Mouse (Mus musculus) megakaryocyte, adult 5-6 weeks (primary cell): ENCODE results near the gene Gm10647. TPM values are rescaled to one million over a fixed set of nuclear protein-coding genes. Genes with fewer than 3 reads are reported as not detected.
A peak's percentile ranks its signal among the peaks of the same experiment; 100 is the strongest.

Experiments
- ATAC-seq: 2 replicates; pipeline ENCODE4 v1.8.0; 2016; ENCODE audit warnings: mild to moderate bottlenecking, inconsistent platforms; ENCODE audit not compliant: poor library complexity, severe bottlenecking
- total RNA-seq, 2 experiments: library from RNA; stranded (forward) in 1 of 2; stranded (reverse) in 1 of 2; fragments of 153-499, 151-499 nt in 1 of 2; fragments of 221-1000, 200-1000 nt in 1 of 2; gene quantifications; 2 replicates each; pipeline versions ENCODE4 v1.2.3 to v1.2.4; 2015 to 2017

The Gm10647 gene
- total RNA-seq, 2 experiments from 2014 or later = 0.22 to 0.48 TPM

- ATAC-seq = peak; percentile 11
Observed at GRCm38 (mm10) chr9:66835097-66835480, 38.2 kb downstream of the Gm10647 start.

GRCm38 (mm10) chr9:66846822-66847221, 50.0 kb downstream of the Gm10647 start:
- no peak for ATAC-seq

Other genes with a start within 250 kb of the Gm10647 start
- gene Usp3, start 203.9 kb upstream of the Gm10647 start, total RNA-seq (2015) = 86.9 and 97.6 TPM in 2 replicates
- gene Usp3, start 203.9 kb upstream of the Gm10647 start, total RNA-seq (2017) = 68.1 and 75.5 TPM in 2 replicates
- 0.09 and 0.16 TPM in 2 replicates for gene Car12, start 83.4 kb upstream of the Gm10647 start, total RNA-seq (2015)
- 0.11 TPM in 1 of 2 replicates, not detected in the other for gene Car12, start 83.4 kb upstream of the Gm10647 start, total RNA-seq (2017)
- gene Aph1b, start 1.5 kb upstream of the Gm10647 start, total RNA-seq (2015) = 9.7 and 10.6 TPM in 2 replicates
- 7.0 and 7.8 TPM in 2 replicates for gene Aph1b, start 1.5 kb upstream of the Gm10647 start, total RNA-seq (2017)
- gene Aph1c, start 37.7 kb downstream of the Gm10647 start, total RNA-seq (2015) = 25.0 and 31.4 TPM in 2 replicates
- 8.4 and 9.6 TPM in 2 replicates for gene Aph1c, start 37.7 kb downstream of the Gm10647 start, total RNA-seq (2017)
- 78.2 and 82.1 TPM in 2 replicates for gene Rab8b, start 122.6 kb downstream of the Gm10647 start, total RNA-seq (2015)
- 141 and 154 TPM in 2 replicates for gene Rab8b, start 122.6 kb downstream of the Gm10647 start, total RNA-seq (2017)
- 368 and 391 TPM in 2 replicates for gene Rps27l, start 149.0 kb downstream of the Gm10647 start, total RNA-seq (2015)
- gene Rps27l, start 149.0 kb downstream of the Gm10647 start, total RNA-seq (2017) = 149 and 154 TPM in 2 replicates
- 52.5 and 58.1 TPM in 2 replicates for gene Lactb, start 178.4 kb downstream of the Gm10647 start, total RNA-seq (2015)
- 40.7 and 44.6 TPM in 2 replicates for gene Lactb, start 178.4 kb downstream of the Gm10647 start, total RNA-seq (2017)